Mouse (Mus musculus) lung, embryonic 14.5 days (tissue): ENCODE results near the gene Endov. TPM values are rescaled to one million over a fixed set of nuclear protein-coding genes. Genes with fewer than 3 reads are reported as not detected.

Experiments used
- ATAC-seq: fragments of 200-750 bp; cut with Nextera tagmentation; 2 replicates; pipeline ENCODE4 v1.8.0; 2017; ENCODE audit warnings: mild to moderate bottlenecking, moderate TSS enrichment, moderate library complexity; ENCODE audit not compliant: insufficient read depth
- DNase-seq: peaks from one replicate; pipeline ENCODE4 v3.0.0-alpha.2; 2015
- H3K27ac ChIP-seq: fragments of 300-500 bp; sonication (generic); 2 replicates; pipeline ENCODE4 v1.5.1; 2014; ENCODE audit warnings: low read depth, mild to moderate bottlenecking, moderate library complexity
- H3K27me3 ChIP-seq: fragments of 300-500 bp; sonication (generic); 2 replicates; pipeline ENCODE4 v1.6.1; 2014; ENCODE audit warnings: low read length, control low read depth; ENCODE audit not compliant: insufficient read depth
- H3K36me3 ChIP-seq: fragments of 300-500 bp; sonication (generic); 2 replicates; pipeline ENCODE4 v1.6.1; 2014; ENCODE audit warnings: control low read depth; ENCODE audit not compliant: insufficient read depth
- H3K4me1 ChIP-seq: fragments of 300-500 bp; sonication (generic); 2 replicates; pipeline ENCODE4 v1.6.1; 2014; ENCODE audit warnings: antibody characterized with exemption, control low read depth; ENCODE audit not compliant: insufficient read depth
- H3K4me2 ChIP-seq: fragments of 300-500 bp; sonication (generic); 2 replicates; pipeline ENCODE4 v1.6.1; 2014; ENCODE audit warnings: mild to moderate bottlenecking
- H3K4me3 ChIP-seq: fragments of 300-500 bp; sonication (generic); 2 replicates; pipeline ENCODE4 v1.5.1; 2014; ENCODE audit warnings: low read depth, low read length
- H3K9ac ChIP-seq: fragments of 300-500 bp; sonication (generic); 2 replicates; pipeline ENCODE4 v1.6.1; 2014
- H3K9me3 ChIP-seq: fragments of 300-500 bp; sonication (generic); 2 replicates; pipeline ENCODE4 v1.6.1; 2016; ENCODE audit warnings: low read depth, low read length, control low read depth
- CTCF ChIP-seq: IDR thresholded peaks from 2 replicates; pipeline ENCODE4 v1.5.1; 2016; ENCODE audit warnings: antibody characterized with exemption, low read depth
- WGBS: fragments of 180-500 bp; shearing (Covaris S2); extraction: QIAGEN DNeasy Blood & Tissue Kit; methylation state at CpG from one replicate; pipeline ENCODE4 v1.1.7; 2014; 5-methylcytosine and 5-hydroxymethylcytosine counted together
- polyA plus RNA-seq: library from polyadenylated mRNA; unstranded; fragments of >200 nt; fragmentation: Nextera tagmentation; extraction: Ambion mirVana; gene quantifications from 2 replicates; pipeline ENCODE4 v1.2.1, GENCODE M21; 2014

Endov gene
- polyA plus RNA-seq, 1 experiment from 2014 or later = 17.4 TPM

DNA sequence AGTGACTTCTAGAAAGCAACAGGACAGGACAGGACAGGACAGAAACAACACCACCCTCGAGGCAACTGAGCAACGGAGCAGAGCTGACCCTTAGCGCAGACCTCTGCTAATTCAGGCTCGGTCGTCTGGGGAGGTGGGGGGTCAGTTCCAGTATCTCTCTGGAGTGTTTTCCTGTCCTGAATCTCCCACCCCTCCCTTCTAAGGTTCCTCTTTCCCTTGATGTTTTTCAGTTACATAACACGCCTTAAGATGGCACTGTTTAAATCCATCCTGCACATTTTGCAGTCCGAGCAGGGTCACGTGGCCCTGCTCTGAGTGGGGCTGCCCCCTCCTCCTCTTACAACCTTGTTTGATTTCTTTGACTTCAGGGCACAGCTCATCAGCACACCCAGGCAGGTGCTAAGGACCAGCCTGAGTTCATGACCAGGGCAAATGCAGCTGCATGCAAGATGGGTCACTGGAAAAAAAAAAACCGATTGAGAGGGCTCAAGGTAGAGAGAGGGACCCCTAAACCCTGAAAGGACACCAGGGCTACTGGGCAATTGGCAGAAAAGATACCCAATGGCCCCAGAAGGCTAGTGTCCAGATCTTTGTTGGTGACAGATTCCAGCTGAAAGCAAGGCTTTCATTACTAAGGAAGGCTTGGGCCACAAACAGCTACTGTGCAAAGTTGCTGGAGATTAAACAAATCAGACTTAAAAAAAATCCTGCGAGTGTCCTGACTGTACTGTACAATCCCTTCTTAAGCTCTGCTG, 54.8 kb downstream of the Endov start:
- Histone ChIP-seq H3K27me3 (peaks cover 73% of the 10 kb centered on the region), H3K36me3 (no peaks in the 10 kb centered on the region), H3K27ac (no peak overlapping the region), H3K9ac (no peak overlapping the region), H3K4me1 (peaks cover 14% of the 10 kb centered on the region), H3K4me3 (peak overlapping the region; percentile 54), H3K9me3 (no peaks in the 10 kb centered on the region), H3K4me2 (peak overlapping the region; percentile 98)
- TF ChIP-seq CTCF = peak; percentile 43
- ATAC-seq (no peak), DNase-seq (peak; percentile 55)
- 7% methylated on average over 10 of the region's 10 CpGs for WGBS

DNA sequence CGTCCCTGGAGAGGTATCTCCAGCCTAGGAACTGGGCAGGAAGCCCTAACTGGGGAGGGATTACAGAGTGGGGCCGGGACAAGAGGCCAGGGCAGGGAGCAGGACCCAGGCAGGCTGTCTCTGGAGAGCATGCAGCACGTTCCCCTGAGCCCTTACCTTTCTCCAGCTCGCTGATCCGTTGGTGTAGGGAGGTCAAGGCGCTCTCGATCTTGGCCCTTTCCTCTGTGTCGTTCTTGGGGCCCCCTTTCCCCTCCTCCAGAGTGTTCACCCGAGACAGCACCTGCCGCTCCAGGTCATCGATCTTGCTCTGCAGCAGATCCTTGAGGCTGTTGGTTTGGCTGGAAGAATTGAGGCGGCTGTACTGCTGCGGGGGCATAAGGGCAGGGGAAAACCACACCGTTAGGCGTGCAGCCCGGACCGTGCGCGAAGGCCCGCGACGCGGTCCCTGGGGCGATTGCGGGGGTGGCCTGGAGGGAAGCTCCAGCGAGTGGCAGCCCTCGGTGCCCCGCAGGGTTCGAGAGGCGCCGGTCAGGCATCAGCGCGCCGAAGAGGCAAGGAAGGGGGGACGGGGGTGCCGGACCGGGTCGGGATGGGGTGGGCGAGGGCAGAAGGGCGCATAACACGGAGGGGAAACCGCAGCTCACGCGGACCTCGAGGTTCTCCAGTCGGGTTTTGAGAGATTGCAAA, 55.5 kb downstream of the Endov start:
- Histone ChIP-seq H3K4me3 (peak overlapping the region; percentile 54), H3K9me3 (no peaks in the 10 kb centered on the region), H3K36me3 (no peaks in the 10 kb centered on the region), H3K4me2 (peak overlapping the region; percentile 98), H3K27ac (no peak overlapping the region), H3K4me1 (peaks cover 15% of the 10 kb centered on the region), H3K27me3 (peaks cover 72% of the 10 kb centered on the region), H3K9ac (peak overlapping the region; percentile 54)
- under 1% methylated on average over 46 of the region's 46 CpGs for WGBS
- ATAC-seq = no peak
- TF ChIP-seq CTCF = no peak
- DNase-seq = no peak

DNA sequence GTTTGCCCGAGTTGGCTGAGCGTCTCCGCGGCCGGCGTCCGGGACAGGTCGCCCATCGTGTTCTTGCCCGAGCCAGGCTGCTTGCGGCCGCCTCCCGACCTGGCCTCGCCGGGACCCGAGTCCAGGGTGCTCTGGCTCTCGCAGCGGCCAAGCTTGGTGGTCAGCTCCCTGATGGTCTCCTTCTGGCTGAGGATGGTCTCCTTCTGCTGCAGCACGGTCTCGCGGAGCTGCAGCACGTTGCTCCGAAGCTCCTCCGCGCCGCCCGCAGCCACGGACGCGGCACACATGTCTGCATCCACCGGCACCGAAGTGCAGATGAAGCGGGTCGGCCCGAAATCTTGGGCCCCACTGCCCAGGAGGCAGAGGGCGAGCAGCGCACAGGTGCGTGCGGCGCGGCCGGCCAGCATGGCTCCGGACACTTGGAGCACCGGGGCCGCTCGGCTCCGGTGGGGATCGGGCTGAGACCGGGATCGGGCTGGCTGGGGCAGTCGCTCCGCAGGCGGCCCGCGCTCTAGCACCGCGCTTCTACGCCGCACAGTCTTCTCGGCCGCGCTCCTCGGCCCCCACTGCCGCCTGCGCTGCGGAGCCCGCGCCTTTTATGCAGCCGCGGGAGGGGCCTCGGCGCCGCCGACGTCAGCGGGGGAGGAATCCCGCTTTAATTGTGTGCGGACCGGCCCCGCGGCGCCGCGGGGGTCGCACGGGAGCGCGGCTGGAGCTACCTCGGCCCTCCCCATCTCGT, 56.2 kb downstream of the Endov start, which contains the start of gene Nptx1:
Nptx1 (minus strand) TSS at position 571 of the 739 bp plus-strand sequence.
- no peaks in the 10 kb centered on the region for H3K36me3 ChIP-seq
- H3K9ac ChIP-seq = peak within 1 kb of the TSS; percentile 54
- WGBS = under 1% methylated on average over 86 of the region's 90 CpGs
- H3K27ac ChIP-seq = no peak within 1 kb of the TSS
- H3K9me3 ChIP-seq = no peaks in the 10 kb centered on the region
- peak within 1 kb of the TSS; percentile 98 for H3K4me2 ChIP-seq
- H3K27me3 ChIP-seq = peaks cover 72% of the 10 kb centered on the region
- H3K4me1 ChIP-seq = peaks cover 19% of the 10 kb centered on the region
- H3K4me3 ChIP-seq = peak within 1 kb of the TSS; percentile 54
- DNase-seq = peak; percentile 44
- peak; percentile 25; the same call in 1 of the 2 replicates for ATAC-seq
- TF ChIP-seq CTCF = no peak

DNA sequence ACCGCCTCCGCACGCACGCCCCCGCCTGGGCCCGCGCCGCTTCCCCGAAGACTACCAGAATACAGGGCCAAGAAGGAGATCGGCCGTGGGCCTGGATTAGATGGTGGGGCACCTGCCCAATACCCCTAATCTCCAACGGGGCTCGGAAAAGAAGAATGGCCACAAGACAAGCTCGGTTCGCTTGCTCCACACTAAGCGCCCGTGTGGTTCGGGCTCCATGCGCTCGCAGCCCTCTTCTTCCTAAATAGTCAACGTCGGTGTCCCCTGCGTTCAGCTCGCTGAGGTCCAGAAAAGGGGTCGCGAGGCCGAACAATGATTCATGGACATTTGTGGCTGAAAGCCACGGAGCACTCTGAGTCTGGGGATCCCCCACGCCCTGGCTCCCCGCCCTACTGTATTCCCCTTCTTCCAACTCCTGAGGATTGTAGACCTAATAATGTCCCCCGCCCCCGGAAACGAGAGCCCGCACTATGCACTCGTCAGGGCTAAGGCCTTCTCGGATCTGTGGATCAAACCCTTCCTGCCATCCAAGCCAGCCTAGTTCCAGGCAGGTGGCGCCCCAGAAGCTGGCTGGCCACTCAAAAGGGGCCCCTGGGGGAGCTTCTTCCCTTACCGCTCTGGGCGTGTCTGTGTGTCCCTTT, 56.9 kb downstream of the Endov start:
- Histone ChIP-seq H3K36me3 (no peaks in the 10 kb centered on the region), H3K4me3 (peak overlapping the region; percentile 54), H3K27me3 (peaks cover 72% of the 10 kb centered on the region), H3K9me3 (no peaks in the 10 kb centered on the region), H3K4me2 (peak overlapping the region; percentile 98), H3K9ac (peak overlapping the region; percentile 54), H3K4me1 (peaks cover 21% of the 10 kb centered on the region), H3K27ac (no peak overlapping the region)
- under 1% methylated on average over 39 of the region's 39 CpGs for WGBS
- no peak for TF ChIP-seq CTCF
- DNase-seq = peak; percentile 40
- ATAC-seq = no peak

DNA sequence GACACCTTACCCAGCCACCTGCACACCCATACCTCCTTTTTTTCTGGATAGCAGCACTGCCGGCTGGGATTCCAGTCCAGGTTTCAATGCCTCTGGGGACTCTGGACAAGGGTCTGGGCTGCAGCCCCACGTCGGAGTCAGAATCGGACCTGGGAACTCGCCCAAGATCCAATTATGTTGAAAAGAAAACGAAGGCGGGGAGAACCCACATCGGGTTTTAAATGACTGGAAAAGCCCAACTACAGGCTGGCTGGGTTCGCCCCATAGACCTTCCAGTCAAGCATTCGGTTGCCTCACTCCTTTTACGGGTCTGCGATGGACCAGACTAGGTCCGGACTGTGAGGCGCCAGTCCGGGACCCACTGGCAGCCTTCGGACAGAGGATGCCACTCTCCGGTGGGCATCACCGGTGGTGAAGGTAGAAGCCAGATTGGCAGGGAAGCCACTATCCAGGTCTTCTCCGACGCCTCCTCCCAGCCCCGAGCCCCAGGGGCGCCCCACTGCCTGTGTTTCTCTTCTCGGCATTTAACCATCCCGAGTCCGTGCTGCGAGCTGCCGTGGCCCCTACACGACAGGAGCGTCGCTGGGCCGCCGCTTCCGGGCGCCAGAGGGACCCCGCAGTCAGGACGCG, 57.7 kb downstream of the Endov start:
- peak; percentile 21 for DNase-seq
- H3K27ac ChIP-seq = no peak overlapping the region
- no peak for ATAC-seq
- H3K36me3 ChIP-seq = no peaks in the 10 kb centered on the region
- peak overlapping the region; percentile 29; the same call in 1 of the 2 replicates for H3K9ac ChIP-seq
- peaks cover 21% of the 10 kb centered on the region for H3K4me1 ChIP-seq
- H3K4me2 ChIP-seq = peak overlapping the region; percentile 98
- WGBS = 1% methylated on average over 37 of the region's 37 CpGs
- H3K9me3 ChIP-seq = no peaks in the 10 kb centered on the region
- TF ChIP-seq CTCF = peak; percentile 21; the same call in 1 of the 2 replicates
- peak overlapping the region; percentile 54 for H3K4me3 ChIP-seq
- H3K27me3 ChIP-seq = peaks cover 72% of the 10 kb centered on the region

DNA sequence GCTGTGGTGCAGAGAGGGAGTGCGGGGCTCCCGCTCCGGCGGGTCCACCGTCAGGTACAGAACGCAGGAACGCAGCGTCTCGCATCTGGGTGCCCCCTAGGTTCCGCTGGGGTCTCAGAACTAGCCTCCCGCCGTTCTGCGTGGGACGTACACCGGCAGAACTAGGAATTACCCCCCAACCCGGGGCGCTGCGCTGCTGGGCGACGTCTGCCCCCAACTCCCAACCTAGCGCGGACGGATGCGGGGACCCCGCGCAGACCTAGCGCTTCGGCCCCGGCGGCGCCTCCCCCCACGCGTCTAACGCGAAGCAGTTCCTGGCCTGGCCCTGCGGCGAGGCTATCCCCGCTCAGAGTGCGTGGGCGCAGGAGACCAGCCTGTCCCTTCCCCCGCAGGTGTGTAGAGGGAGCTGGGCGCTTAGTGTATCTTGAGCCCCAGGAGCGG, 58.2 kb downstream of the Endov start:
- no peaks in the 10 kb centered on the region for H3K9me3 ChIP-seq
- ATAC-seq (no peak), DNase-seq (peak; percentile 11)
- H3K4me2 ChIP-seq = peak overlapping the region; percentile 98
- WGBS = under 1% methylated on average over 43 of the region's 43 CpGs
- peaks cover 21% of the 10 kb centered on the region for H3K4me1 ChIP-seq
- peak overlapping the region; percentile 29; the same call in 1 of the 2 replicates for H3K9ac ChIP-seq
- H3K27ac ChIP-seq = no peak overlapping the region
- H3K36me3 ChIP-seq = no peaks in the 10 kb centered on the region
- peaks cover 67% of the 10 kb centered on the region for H3K27me3 ChIP-seq
- TF ChIP-seq CTCF = no peak; the same call in 1 of the 2 replicates
- peak overlapping the region; percentile 54 for H3K4me3 ChIP-seq
